Mouse (Mus musculus) liver, postnatal 0 days (tissue): ENCODE measurements around the gene Emx1. TPM values are rescaled to one million over a fixed set of nuclear protein-coding genes. Genes with fewer than 3 reads are reported as not detected.

Experiments used
- ATAC-seq: fragments of 200-750 bp; cut with Nextera tagmentation; 2 replicates; pipeline ENCODE4 v1.8.0; 2017; ENCODE audit warnings: mild to moderate bottlenecking, moderate library complexity
- DNase-seq: peaks from one replicate; pipeline ENCODE4 v3.0.0-alpha.2; 2016
- H3K27ac ChIP-seq: fragments of 300-500 bp; sonication (generic); 2 replicates; pipeline ENCODE4 v1.5.1; 2014; ENCODE audit warnings: antibody characterized with exemption, moderate library complexity, mild to moderate bottlenecking, low read depth
- H3K27me3 ChIP-seq: fragments of 300-500 bp; sonication (generic); 2 replicates; pipeline ENCODE4 v1.6.1; 2014; ENCODE audit warnings: low read length, control low read depth, mixed read lengths; ENCODE audit not compliant: insufficient read depth
- H3K36me3 ChIP-seq: fragments of 300-500 bp; sonication (generic); replicated peaks from 2 replicates; pipeline ENCODE4 v1.6.1; 2014; ENCODE audit warnings: mild to moderate bottlenecking, control low read depth, low read length, moderate library complexity, mixed read lengths; ENCODE audit not compliant: insufficient read depth
- H3K4me1 ChIP-seq: fragments of 300-500 bp; sonication (generic); 2 replicates; pipeline ENCODE4 v1.6.1; 2014; ENCODE audit warnings: antibody characterized with exemption, mild to moderate bottlenecking, control low read depth; ENCODE audit not compliant: insufficient read depth
- H3K4me2 ChIP-seq: fragments of 300-500 bp; sonication (generic); 2 replicates; pipeline ENCODE4 v1.6.1; 2014; ENCODE audit warnings: low read depth, mild to moderate bottlenecking, low read length, moderate library complexity, mixed read lengths
- H3K4me3 ChIP-seq: fragments of 300-500 bp; sonication (generic); 2 replicates; pipeline ENCODE4 v1.5.1; 2014; ENCODE audit warnings: low read depth, low read length
- H3K9ac ChIP-seq: fragments of 300-500 bp; sonication (generic); replicated peaks from 2 replicates; pipeline ENCODE4 v1.6.1; 2014; ENCODE audit warnings: mild to moderate bottlenecking, moderate library complexity
- H3K9me3 ChIP-seq: fragments of 300-500 bp; sonication (generic); 2 replicates; pipeline ENCODE4 v1.6.1; 2016; ENCODE audit warnings: mild to moderate bottlenecking, control low read depth, low read length, mixed read lengths
- CTCF ChIP-seq: sonication (generic); IDR thresholded peaks from 2 replicates; pipeline ENCODE4 v1.5.1; 2016; ENCODE audit warnings: antibody characterized with exemption, low read depth
- EP300 ChIP-seq: IDR thresholded peaks from 2 replicates; pipeline ENCODE4 v1.6.1; 2016; ENCODE audit warnings: antibody characterized with exemption, low read depth, mild to moderate bottlenecking
- WGBS: fragments of 180-500 bp; shearing (Covaris S2); extraction: QIAGEN DNeasy Blood & Tissue Kit; methylation state at CpG from one replicate; pipeline ENCODE4 v1.1.7; 2014; ENCODE audit not compliant: insufficient replicate concordance; 5-methylcytosine and 5-hydroxymethylcytosine counted together
- polyA plus RNA-seq: library from polyadenylated mRNA; unstranded; fragments of >200 nt; fragmentation: Nextera tagmentation; extraction: Ambion mirVana; gene quantifications from 2 replicates; pipeline ENCODE4 v1.2.1, GENCODE M21; 2015

Emx1 gene
- polyA plus RNA-seq, 1 experiment from 2014 or later: not detected

GRCm38 (mm10) chr6:85210686-85211085 is 23.4 kb downstream of the Emx1 start:
- H3K4me3 ChIP-seq: no peak overlapping the region
- no peaks in the 10 kb centered on the region for H3K36me3 ChIP-seq
- no peak overlapping the region for H3K9ac ChIP-seq
- no peaks in the 10 kb centered on the region for H3K9me3 ChIP-seq
- DNase-seq (no peak), ATAC-seq (no peak)
- H3K4me1 ChIP-seq: no peaks in the 10 kb centered on the region
- H3K27ac ChIP-seq: no peak overlapping the region
- TF ChIP-seq CTCF (no peak), EP300 (no peak)
- H3K27me3 ChIP-seq: no peaks in the 10 kb centered on the region
- 53% methylated on average over 1 of the region's 1 CpGs for WGBS
- no peak overlapping the region for H3K4me2 ChIP-seq

GRCm38 (mm10) chr6:85218251-85218650 is 31.0 kb downstream of the Emx1 start:
- ATAC-seq: no peak
- H3K9ac ChIP-seq: no peak overlapping the region
- TF ChIP-seq CTCF: no peak
- no peak for TF ChIP-seq EP300
- no peak for DNase-seq
- H3K4me3 ChIP-seq: no peak overlapping the region
- no peaks in the 10 kb centered on the region for H3K27me3 ChIP-seq
- H3K9me3 ChIP-seq: no peaks in the 10 kb centered on the region
- WGBS: 76% methylated on average over 4 of the region's 4 CpGs
- H3K4me1 ChIP-seq: no peaks in the 10 kb centered on the region
- no peaks in the 10 kb centered on the region for H3K36me3 ChIP-seq
- H3K27ac ChIP-seq: no peak overlapping the region
- no peak overlapping the region for H3K4me2 ChIP-seq

GRCm38 (mm10) chr6:85218684-85219445 is 31.6 kb downstream of the Emx1 start:
- TF ChIP-seq CTCF (no peak), EP300 (no peak)
- Histone ChIP-seq H3K4me2 (no peak overlapping the region), H3K9me3 (no peaks in the 10 kb centered on the region), H3K27ac (no peak overlapping the region), H3K4me1 (no peaks in the 10 kb centered on the region), H3K4me3 (no peak overlapping the region), H3K36me3 (no peaks in the 10 kb centered on the region), H3K9ac (no peak overlapping the region), H3K27me3 (no peaks in the 10 kb centered on the region)
- 51% methylated on average over 5 of the region's 5 CpGs for WGBS
- DNase-seq (no peak), ATAC-seq (no peak)

DNA sequence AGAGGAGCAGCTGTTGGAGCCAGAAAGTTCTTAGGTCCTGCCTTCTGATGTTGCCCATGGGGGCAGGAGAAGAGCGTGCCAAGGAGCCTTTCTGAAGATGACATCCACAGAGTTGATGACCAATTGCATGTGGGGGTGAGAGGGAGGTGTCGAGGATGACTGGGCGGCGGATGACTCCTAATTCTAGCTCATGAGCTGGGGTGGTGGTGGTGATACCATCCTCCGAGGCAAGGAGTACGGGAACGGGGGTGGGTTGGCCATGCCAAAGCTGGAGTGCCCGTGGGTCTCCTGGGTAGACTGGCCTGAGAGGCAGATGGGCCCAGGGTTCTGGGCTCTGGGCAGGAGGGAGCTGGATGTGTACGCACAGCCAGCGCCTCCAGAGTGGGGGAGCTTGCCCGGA is 32.5 kb downstream of the Emx1 start:
- DNase-seq (no peak), ATAC-seq (no peak)
- H3K27me3 ChIP-seq: no peaks in the 10 kb centered on the region
- no peak overlapping the region for H3K9ac ChIP-seq
- TF ChIP-seq CTCF (no peak), EP300 (no peak)
- no peak overlapping the region for H3K27ac ChIP-seq
- 83% methylated on average over 11 of the region's 11 CpGs for WGBS
- H3K36me3 ChIP-seq: no peaks in the 10 kb centered on the region
- H3K4me3 ChIP-seq: no peak overlapping the region
- no peaks in the 10 kb centered on the region for H3K9me3 ChIP-seq
- no peak overlapping the region for H3K4me2 ChIP-seq
- no peaks in the 10 kb centered on the region for H3K4me1 ChIP-seq

GRCm38 (mm10) chr6:85220917-85221316 is 33.7 kb downstream of the Emx1 start:
- Histone ChIP-seq H3K4me3 (no peak overlapping the region), H3K36me3 (no peaks in the 10 kb centered on the region), H3K9ac (no peak overlapping the region), H3K27ac (no peak overlapping the region), H3K27me3 (no peaks in the 10 kb centered on the region), H3K4me1 (no peaks in the 10 kb centered on the region), H3K4me2 (no peak overlapping the region), H3K9me3 (no peaks in the 10 kb centered on the region)
- DNase-seq: no peak
- TF ChIP-seq EP300: no peak
- TF ChIP-seq CTCF: no peak
- ATAC-seq: no peak
- 73% methylated on average over 4 of the region's 4 CpGs for WGBS

- no peaks in the 10 kb centered on the region for H3K4me1 ChIP-seq
- H3K4me2 ChIP-seq: no peak overlapping the region
- no peak overlapping the region for H3K4me3 ChIP-seq
- no peak overlapping the region for H3K9ac ChIP-seq
- H3K9me3 ChIP-seq: no peaks in the 10 kb centered on the region
- H3K27ac ChIP-seq: no peak overlapping the region
- ATAC-seq: no peak
- DNase-seq: no peak
- no peak for TF ChIP-seq CTCF
- no peaks in the 10 kb centered on the region for H3K36me3 ChIP-seq
- no peaks in the 10 kb centered on the region for H3K27me3 ChIP-seq
- WGBS: 80% methylated on average over 10 of the region's 10 CpGs
Measured at GRCm38 (mm10) chr6:85222551-85222950, 35.3 kb downstream of the Emx1 start.
